Mouse (Mus musculus) fat pad, adult 2 months (tissue): ENCODE data around the gene Zfyve21.

ENCODE experiments used
- DNase-seq: peaks from one replicate; pipeline ENCODE4 v3.0.0-alpha.2; 2011; ENCODE audit warnings: low read depth, low spot score; ENCODE audit errors: extremely low read depth

The Zfyve21 gene

GRCm38 (mm10) chr12:111798493-111798892 lies 15.5 kb upstream of the Zfyve21 start:
- DNase-seq: no peak

- DNase-seq: no peak
Observed at GRCm38 (mm10) chr12:111800459-111801183, 13.3 kb upstream of the Zfyve21 start.

GRCm38 (mm10) chr12:111803538-111803937 lies 10.4 kb upstream of the Zfyve21 start:
- DNase-seq: no peak

- no peak for DNase-seq
Observed at GRCm38 (mm10) chr12:111808775-111809174, 5.2 kb upstream of the Zfyve21 start.

GRCm38 (mm10) chr12:111809762-111810161 lies 4.2 kb upstream of the Zfyve21 start:
- no peak for DNase-seq

- no peak for DNase-seq
Observed at GRCm38 (mm10) chr12:111812075-111812474, 1.9 kb upstream of the Zfyve21 start.

- DNase-seq: no peak
Observed at GRCm38 (mm10) chr12:111812611-111813010, 1.4 kb upstream of the Zfyve21 start.

GRCm38 (mm10) chr12:111813111-111813765 lies 732 bp upstream of the Zfyve21 start:
- DNase-seq: peak; percentile 84

- no peak for DNase-seq
Observed at GRCm38 (mm10) chr12:111814769-111815762, 1.1 kb downstream of the Zfyve21 start.

GRCm38 (mm10) chr12:111816528-111816927 lies 2.6 kb downstream of the Zfyve21 start:
- no peak for DNase-seq

- DNase-seq: no peak
Observed at GRCm38 (mm10) chr12:111816967-111817366, 3.0 kb downstream of the Zfyve21 start.

- DNase-seq: no peak
Observed at GRCm38 (mm10) chr12:111817991-111818390, 4.0 kb downstream of the Zfyve21 start.

- DNase-seq: no peak
Observed at GRCm38 (mm10) chr12:111819936-111820335, 6.0 kb downstream of the Zfyve21 start.

- no peak for DNase-seq
Observed at GRCm38 (mm10) chr12:111820708-111821107, 6.7 kb downstream of the Zfyve21 start.

- DNase-seq: no peak
Observed at GRCm38 (mm10) chr12:111821931-111822330, 8.0 kb downstream of the Zfyve21 start.

GRCm38 (mm10) chr12:111827556-111827955 lies 13.6 kb downstream of the Zfyve21 start:
- DNase-seq: no peak

- DNase-seq: no peak
Observed at GRCm38 (mm10) chr12:111829447-111829846, 15.5 kb downstream of the Zfyve21 start.

- no peak for DNase-seq
Observed at GRCm38 (mm10) chr12:111829954-111830353, 16.0 kb downstream of the Zfyve21 start.

- no peak for DNase-seq
Observed at GRCm38 (mm10) chr12:111830375-111830774, 16.4 kb downstream of the Zfyve21 start.

GRCm38 (mm10) chr12:111832643-111833042 lies 18.7 kb downstream of the Zfyve21 start:
- DNase-seq: no peak

GRCm38 (mm10) chr12:111833457-111833856 lies 19.5 kb downstream of the Zfyve21 start:
- DNase-seq: no peak
